Mouse (Mus musculus) embryonic facial prominence, embryonic 15.5 days (tissue): ENCODE results near the gene Cd274. TPM values are rescaled to one million over a fixed set of nuclear protein-coding genes. Genes with fewer than 3 reads are reported as not detected.

Source experiments
- ATAC-seq: fragments of 200-750 bp; cut with Nextera tagmentation; 2 replicates; pipeline ENCODE4 v1.8.0; 2017; ENCODE audit warnings: low read depth, moderate TSS enrichment; ENCODE audit not compliant: insufficient number of reproducible peaks, low FRiP score, low TSS enrichment
- H3K27ac ChIP-seq: fragments of 300-500 bp; sonication (generic); replicated peaks from 2 replicates; pipeline ENCODE4 v1.5.1; 2015; ENCODE audit warnings: mild to moderate bottlenecking, inconsistent platforms
- H3K27me3 ChIP-seq: fragments of 300-500 bp; sonication (generic); 2 replicates; pipeline ENCODE4 v1.6.1; 2015; ENCODE audit warnings: inconsistent platforms
- H3K36me3 ChIP-seq: fragments of 300-500 bp; sonication (generic); 2 replicates; pipeline ENCODE4 v1.6.1; 2015; ENCODE audit warnings: mild to moderate bottlenecking, inconsistent platforms
- H3K4me1 ChIP-seq: fragments of 300-500 bp; sonication (generic); 2 replicates; pipeline ENCODE4 v1.6.1; 2015; ENCODE audit warnings: inconsistent platforms
- H3K4me2 ChIP-seq: fragments of 300-500 bp; sonication (generic); replicated peaks from 2 replicates; pipeline ENCODE4 v1.6.1; 2015; ENCODE audit warnings: mild to moderate bottlenecking, inconsistent platforms
- H3K4me3 ChIP-seq: fragments of 300-500 bp; sonication (generic); replicated peaks from 2 replicates; pipeline ENCODE4 v1.5.1; 2015; ENCODE audit warnings: mild to moderate bottlenecking, inconsistent platforms
- H3K9ac ChIP-seq: fragments of 300-500 bp; sonication (generic); 2 replicates; pipeline ENCODE4 v1.6.1; 2015; ENCODE audit warnings: inconsistent platforms
- H3K9me3 ChIP-seq: fragments of 300-500 bp; sonication (generic); replicated peaks from 2 replicates; pipeline ENCODE4 v1.6.1; 2016; ENCODE audit warnings: inconsistent platforms
- WGBS: fragments of 180-500 bp; shearing (Covaris S2); methylation state at CpG from one replicate; pipeline ENCODE4 v1.1.7; 2015; 5-methylcytosine and 5-hydroxymethylcytosine counted together
- polyA plus RNA-seq: library from polyadenylated mRNA; unstranded; fragments of >200 nt; fragmentation: Nextera tagmentation; extraction: Ambion mirVana; gene quantifications from 2 replicates; pipeline ENCODE4 v1.2.1, GENCODE M21; 2015

Cd274 gene
- polyA plus RNA-seq, 1 experiment from 2014 or later, result 0.72 TPM

DNA sequence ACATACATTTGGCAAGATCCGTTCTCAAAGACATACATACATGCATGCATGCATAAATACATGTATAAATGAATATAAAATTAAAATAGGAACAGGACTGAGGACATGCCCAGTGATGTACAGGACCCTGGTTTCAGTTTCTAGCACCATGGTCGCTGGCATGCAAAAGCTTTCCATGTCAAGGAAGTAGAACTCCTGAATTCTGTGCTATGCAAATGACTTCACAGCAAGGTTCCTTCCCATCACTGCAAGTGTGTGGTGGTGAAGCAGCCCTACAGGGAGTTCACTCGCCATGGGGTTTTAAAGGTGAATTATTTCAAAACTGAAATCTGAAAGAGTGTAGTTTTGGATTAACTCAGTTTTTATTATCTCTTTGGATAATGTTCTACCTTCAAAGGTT lies 9.1 kb downstream of the Cd274 start:
- H3K27ac ChIP-seq, result no peak overlapping the region
- H3K27me3 ChIP-seq, result no peaks in the 10 kb centered on the region
- H3K9me3 ChIP-seq, result no peaks in the 10 kb centered on the region
- H3K4me2 ChIP-seq, result no peak overlapping the region
- no peak overlapping the region for H3K9ac ChIP-seq
- WGBS, result 80% methylated on average over 3 of the region's 3 CpGs
- H3K4me3 ChIP-seq, result no peak overlapping the region
- no peak for ATAC-seq
- H3K36me3 ChIP-seq, result no peaks in the 10 kb centered on the region
- H3K4me1 ChIP-seq, result peaks cover 7% of the 10 kb centered on the region

DNA sequence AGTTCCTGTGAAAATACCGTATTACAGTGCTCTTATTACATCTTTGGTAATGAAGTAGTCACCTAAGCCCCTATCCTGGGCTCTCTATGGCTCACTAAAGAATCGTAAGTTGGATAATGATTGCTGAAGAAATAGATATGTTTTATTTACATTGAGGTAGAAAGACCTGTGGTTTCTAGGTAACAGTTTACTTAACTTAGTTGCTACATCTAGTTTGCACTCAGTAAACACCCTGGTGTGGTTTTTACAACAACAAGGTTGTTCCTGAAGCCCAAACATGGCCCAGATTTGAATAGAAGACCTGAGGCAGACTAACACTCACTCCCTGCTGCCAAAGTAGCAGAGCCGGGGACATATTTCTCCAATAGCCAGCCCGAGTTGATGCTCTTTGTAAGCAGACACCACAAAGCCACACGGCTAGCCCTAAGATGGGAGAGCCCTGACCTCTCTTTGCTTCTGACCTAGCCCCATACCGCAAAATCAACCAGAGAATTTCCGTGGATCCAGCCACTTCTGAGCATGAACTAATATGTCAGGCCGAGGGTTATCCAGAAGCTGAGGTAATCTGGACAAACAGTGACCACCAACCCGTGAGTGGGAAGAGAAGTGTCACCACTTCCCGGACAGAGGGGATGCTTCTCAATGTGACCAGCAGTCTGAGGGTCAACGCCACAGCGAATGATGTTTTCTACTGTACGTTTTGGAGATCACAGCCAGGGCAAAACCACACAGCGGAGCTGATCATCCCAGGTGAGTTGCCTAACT lies 12.8 kb downstream of the Cd274 start:
- Histone ChIP-seq H3K4me1 (no peaks in the 10 kb centered on the region), H3K9me3 (no peaks in the 10 kb centered on the region), H3K27ac (no peak overlapping the region), H3K36me3 (no peaks in the 10 kb centered on the region), H3K4me2 (no peak overlapping the region), H3K9ac (no peak overlapping the region), H3K4me3 (no peak overlapping the region), H3K27me3 (no peaks in the 10 kb centered on the region)
- 85% methylated on average over 14 of the region's 14 CpGs for WGBS
- no peak for ATAC-seq

DNA sequence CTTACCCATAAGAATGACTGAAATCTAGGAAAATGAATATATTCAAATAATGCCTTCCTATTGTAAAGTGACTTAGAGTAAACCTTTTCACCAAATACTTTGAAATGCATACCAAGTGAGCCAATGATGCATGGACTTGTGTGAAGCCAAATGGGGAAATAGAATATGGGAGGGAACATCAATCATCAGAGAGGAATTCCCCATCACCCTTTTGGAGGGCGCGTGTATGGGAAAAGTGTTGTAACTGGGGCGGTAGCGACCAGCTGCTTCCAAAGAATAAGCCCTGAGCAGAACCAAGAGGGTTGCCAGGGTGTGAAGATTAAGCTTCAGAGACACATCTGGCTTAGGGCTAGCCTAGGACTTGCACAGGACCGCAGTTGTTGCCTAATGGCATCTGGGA lies 16.1 kb downstream of the Cd274 start:
- Histone ChIP-seq H3K4me3 (no peak overlapping the region), H3K4me1 (no peaks in the 10 kb centered on the region), H3K4me2 (no peak overlapping the region), H3K27me3 (no peaks in the 10 kb centered on the region), H3K9ac (no peak overlapping the region), H3K27ac (no peak overlapping the region), H3K9me3 (no peaks in the 10 kb centered on the region), H3K36me3 (no peaks in the 10 kb centered on the region)
- 91% methylated on average over 5 of the region's 5 CpGs for WGBS
- no peak for ATAC-seq

DNA sequence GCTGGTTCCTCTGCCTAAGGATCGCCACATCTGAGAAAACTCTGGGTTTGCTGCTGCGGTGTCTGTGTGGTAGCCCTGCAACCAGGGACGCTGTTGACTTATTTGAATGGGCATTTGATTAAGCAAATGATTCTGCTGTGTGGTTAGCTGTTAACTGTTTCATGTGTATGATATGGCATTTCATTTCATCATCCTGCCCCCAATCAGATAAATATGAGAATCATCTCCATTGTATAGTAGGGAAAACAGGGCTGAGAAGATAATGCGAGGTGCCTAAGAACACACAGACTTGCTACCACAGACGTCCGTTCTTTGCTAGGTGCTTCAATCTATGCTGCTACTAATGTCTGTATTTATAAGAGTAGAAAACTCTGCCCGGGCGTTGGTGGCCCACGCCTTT lies 17.2 kb downstream of the Cd274 start:
- 78% methylated on average over 9 of the region's 9 CpGs for WGBS
- Histone ChIP-seq H3K4me3 (no peak overlapping the region), H3K4me1 (no peaks in the 10 kb centered on the region), H3K4me2 (no peak overlapping the region), H3K9ac (no peak overlapping the region), H3K36me3 (no peaks in the 10 kb centered on the region), H3K9me3 (no peaks in the 10 kb centered on the region), H3K27me3 (no peaks in the 10 kb centered on the region), H3K27ac (no peak overlapping the region)
- ATAC-seq, result no peak

DNA sequence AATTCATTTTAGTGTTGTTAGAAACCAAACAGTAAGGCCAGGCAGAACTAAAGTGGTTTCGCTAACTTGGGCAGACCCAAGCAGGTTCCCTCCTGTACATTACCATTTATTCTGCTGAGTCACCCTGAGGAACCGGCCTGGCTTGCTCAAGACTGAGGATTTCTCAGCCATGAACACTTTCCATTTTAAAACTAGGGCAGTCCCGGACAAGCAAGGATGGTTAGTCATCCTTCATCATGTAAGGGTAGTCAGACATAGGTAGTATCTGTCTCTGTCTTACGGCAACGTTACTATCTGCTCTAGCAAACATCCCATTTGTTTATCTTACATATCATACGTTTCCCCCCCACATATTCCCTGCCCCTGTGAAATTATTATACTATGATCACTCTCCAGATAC lies 17.7 kb downstream of the Cd274 start:
- no peak overlapping the region for H3K4me3 ChIP-seq
- H3K4me2 ChIP-seq, result no peak overlapping the region
- H3K4me1 ChIP-seq, result no peaks in the 10 kb centered on the region
- no peak overlapping the region for H3K27ac ChIP-seq
- no peaks in the 10 kb centered on the region for H3K27me3 ChIP-seq
- WGBS, result 82% methylated on average over 6 of the region's 6 CpGs
- no peak for ATAC-seq
- no peak overlapping the region for H3K9ac ChIP-seq
- H3K36me3 ChIP-seq, result no peaks in the 10 kb centered on the region
- H3K9me3 ChIP-seq, result no peaks in the 10 kb centered on the region

DNA sequence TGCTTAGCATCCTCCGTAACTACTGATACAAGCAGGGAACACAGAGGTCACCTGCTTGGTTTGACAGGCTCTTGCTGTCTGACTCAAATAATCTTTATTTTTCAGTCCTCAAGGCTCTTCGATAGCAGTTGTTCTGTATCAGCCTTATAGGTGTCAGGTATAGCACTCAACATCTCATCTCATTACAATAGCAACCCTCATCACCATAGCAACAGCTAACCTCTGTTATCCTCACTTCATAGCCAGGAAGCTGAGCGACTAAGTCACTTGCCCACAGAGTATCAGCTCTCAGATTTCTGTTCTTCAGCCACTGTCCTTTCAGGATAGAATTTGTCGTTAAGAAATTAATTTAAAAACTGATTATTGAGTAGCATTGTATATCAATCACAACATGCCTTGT lies 18.6 kb downstream of the Cd274 start:
- no peak for ATAC-seq
- no peak overlapping the region for H3K9ac ChIP-seq
- no peaks in the 10 kb centered on the region for H3K9me3 ChIP-seq
- no peaks in the 10 kb centered on the region for H3K27me3 ChIP-seq
- 88% methylated on average over 4 of the region's 4 CpGs for WGBS
- H3K4me1 ChIP-seq, result no peaks in the 10 kb centered on the region
- H3K36me3 ChIP-seq, result no peaks in the 10 kb centered on the region
- no peak overlapping the region for H3K27ac ChIP-seq
- H3K4me3 ChIP-seq, result no peak overlapping the region
- no peak overlapping the region for H3K4me2 ChIP-seq

DNA sequence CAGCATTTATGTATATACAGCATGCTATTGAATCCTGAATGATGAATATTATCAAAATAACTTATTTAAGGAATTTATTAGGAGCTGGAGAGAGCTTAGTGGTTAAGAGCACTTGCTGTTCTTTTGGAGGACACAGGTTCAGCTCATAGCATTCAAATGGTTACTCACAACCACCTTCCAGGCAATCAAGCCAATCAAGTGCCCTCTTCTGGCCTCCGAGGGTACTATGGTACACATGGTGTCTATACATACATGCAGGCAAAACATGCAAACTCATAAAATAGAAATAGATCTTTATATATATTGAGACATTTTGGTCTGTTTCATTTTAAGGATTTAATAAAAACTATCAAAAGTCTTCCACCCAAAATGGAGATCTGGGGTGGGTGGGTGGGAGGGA lies 21.6 kb downstream of the Cd274 start:
- H3K4me3 ChIP-seq, result no peak overlapping the region
- ATAC-seq, result no peak

DNA sequence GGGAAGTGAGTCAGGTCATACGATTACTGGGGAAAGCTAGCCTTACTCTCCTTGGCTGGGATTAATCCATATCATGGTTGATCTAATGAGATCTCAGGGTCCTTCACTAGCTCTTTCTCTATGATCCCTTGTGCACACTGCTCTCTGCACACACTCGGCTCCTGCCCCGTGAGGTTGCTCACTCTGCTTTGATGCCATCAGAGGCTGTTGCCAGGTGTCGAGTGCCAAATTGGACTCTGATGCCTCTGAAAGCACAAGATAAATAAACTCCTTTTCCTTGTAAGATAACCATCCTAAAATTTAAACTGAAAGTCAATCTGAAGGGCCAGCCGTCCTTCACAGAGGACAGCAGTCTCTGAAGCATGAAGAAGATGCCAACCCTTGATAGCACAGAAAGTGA lies 23.2 kb downstream of the Cd274 start:
- no peaks in the 10 kb centered on the region for H3K36me3 ChIP-seq
- no peak for ATAC-seq
- H3K4me3 ChIP-seq, result no peak overlapping the region
- no peaks in the 10 kb centered on the region for H3K9me3 ChIP-seq
- no peaks in the 10 kb centered on the region for H3K27me3 ChIP-seq
- H3K9ac ChIP-seq, result no peak overlapping the region
- H3K27ac ChIP-seq, result no peak overlapping the region
- H3K4me1 ChIP-seq, result no peaks in the 10 kb centered on the region
- WGBS, result 73% methylated on average over 5 of the region's 5 CpGs
- no peak overlapping the region for H3K4me2 ChIP-seq

More for the DNA sequence above, 21.6 kb downstream of the Cd274 start:
- Histone ChIP-seq H3K9me3 (no peaks in the 10 kb centered on the region), H3K36me3 (no peaks in the 10 kb centered on the region), H3K27ac (no peak overlapping the region), H3K4me1 (no peaks in the 10 kb centered on the region), H3K27me3 (no peaks in the 10 kb centered on the region), H3K9ac (no peak overlapping the region), H3K4me2 (no peak overlapping the region)
- 83% methylated on average over 1 of the region's 1 CpGs for WGBS

DNA sequence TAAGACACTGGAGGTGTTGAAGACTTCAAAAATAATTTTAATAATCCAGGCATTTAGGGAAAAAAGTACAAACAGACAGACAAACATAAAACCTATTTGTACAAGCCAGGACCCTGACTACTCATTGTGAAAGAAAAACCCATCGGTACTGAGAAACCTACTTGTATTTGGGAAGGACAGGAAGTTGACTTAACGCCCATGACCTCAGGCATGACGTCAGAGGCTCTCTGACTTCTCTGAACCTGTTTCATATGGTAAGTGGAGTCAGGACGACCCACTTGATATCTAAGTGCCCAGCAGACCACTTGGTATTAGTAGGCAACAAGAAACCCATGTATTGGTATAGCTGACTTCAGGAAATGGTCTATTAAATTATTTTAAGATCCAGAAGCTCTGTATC lies 24.0 kb downstream of the Cd274 start:
- no peak for ATAC-seq
- Histone ChIP-seq H3K4me1 (no peaks in the 10 kb centered on the region), H3K27ac (no peak overlapping the region), H3K36me3 (no peaks in the 10 kb centered on the region), H3K4me2 (no peak overlapping the region), H3K9me3 (no peaks in the 10 kb centered on the region), H3K27me3 (no peaks in the 10 kb centered on the region), H3K4me3 (no peak overlapping the region), H3K9ac (no peak overlapping the region)
- 50% methylated on average over 4 of the region's 4 CpGs for WGBS

DNA sequence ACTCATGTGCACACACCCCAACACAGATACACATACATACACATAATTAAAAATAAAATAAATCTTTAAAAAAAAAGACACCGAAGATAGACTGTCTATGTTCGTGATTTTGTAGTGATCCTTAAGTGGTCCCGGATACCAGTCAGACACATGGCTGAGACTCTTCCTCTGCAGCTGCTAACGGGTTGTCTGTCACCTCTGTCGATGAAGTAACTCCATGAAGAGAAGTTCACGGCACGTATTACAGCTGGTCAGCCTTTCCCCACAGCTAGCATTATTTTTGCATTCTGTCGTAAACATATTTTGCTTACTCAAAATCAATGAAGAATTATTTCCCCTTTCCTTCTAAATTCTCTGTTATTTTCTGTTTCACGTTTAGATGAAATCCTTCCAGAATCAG lies 26.1 kb downstream of the Cd274 start:
- Histone ChIP-seq H3K4me2 (no peak overlapping the region), H3K4me3 (no peak overlapping the region), H3K9ac (no peak overlapping the region), H3K36me3 (no peaks in the 10 kb centered on the region), H3K27ac (no peak overlapping the region), H3K27me3 (no peaks in the 10 kb centered on the region), H3K9me3 (no peaks in the 10 kb centered on the region), H3K4me1 (no peaks in the 10 kb centered on the region)
- no peak for ATAC-seq
- WGBS, result 83% methylated on average over 9 of the region's 9 CpGs

DNA sequence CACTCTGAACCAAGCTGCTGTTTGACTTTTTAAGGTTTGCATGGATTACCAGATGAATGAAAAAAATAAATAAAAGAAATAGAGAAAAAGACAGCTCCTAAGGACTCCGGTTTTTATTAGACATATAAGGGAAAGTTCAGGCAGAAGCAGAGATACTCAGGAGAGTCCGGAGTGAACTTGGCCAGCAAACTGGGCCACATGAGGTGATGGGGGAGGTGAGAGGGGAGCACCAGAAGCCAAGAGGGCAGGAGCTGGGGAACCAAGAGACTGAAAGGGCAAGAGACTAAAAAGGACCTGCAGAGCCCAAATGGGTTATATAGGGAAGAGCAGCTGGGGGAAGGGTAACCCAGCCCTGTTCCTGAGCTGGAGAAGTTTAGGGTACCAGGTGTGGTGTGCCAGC lies 27.5 kb downstream of the Cd274 start:
- ATAC-seq, result no peak
- H3K4me3 ChIP-seq, result no peak overlapping the region
- 94% methylated on average over 2 of the region's 2 CpGs for WGBS
- no peak overlapping the region for H3K9ac ChIP-seq
- no peaks in the 10 kb centered on the region for H3K4me1 ChIP-seq
- no peak overlapping the region for H3K4me2 ChIP-seq
- H3K9me3 ChIP-seq, result no peaks in the 10 kb centered on the region
- H3K27me3 ChIP-seq, result no peaks in the 10 kb centered on the region
- no peaks in the 10 kb centered on the region for H3K36me3 ChIP-seq
- no peak overlapping the region for H3K27ac ChIP-seq

DNA sequence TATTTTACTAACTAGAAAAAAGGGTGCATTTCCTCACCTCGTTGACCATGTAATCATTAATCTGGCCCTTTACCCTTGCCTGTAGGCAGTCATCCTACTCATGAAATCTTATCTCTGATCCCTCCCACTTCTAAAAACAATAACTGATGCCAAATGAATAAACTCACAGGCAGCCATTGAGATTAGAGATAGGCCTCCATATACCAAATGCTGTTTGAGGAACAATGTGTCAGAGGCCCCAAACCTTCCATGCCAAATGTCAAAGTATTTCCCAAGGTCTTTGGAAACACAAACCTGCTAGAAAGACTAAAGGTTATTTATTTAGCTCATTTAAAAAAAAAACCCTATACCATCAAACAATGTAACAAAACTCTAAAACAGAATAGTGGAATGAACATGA lies 29.1 kb downstream of the Cd274 start:
- Histone ChIP-seq H3K4me1 (no peaks in the 10 kb centered on the region), H3K9ac (no peak overlapping the region), H3K27ac (no peak overlapping the region), H3K36me3 (no peaks in the 10 kb centered on the region), H3K4me3 (no peak overlapping the region), H3K9me3 (no peaks in the 10 kb centered on the region), H3K27me3 (no peaks in the 10 kb centered on the region), H3K4me2 (no peak overlapping the region)
- WGBS, result 71% methylated on average over 1 of the region's 1 CpGs
- no peak for ATAC-seq
